Mouse (Mus musculus): ENCODE data around the gene Zfp108. TPM values are rescaled to one million over a fixed set of nuclear protein-coding genes. Genes with fewer than 3 reads are reported as not detected.

Gene Zfp108
- polyA plus RNA-seq (2015; fragmentation: Nextera tagmentation; extraction: Ambion mirVana) = 0.49 and 0.51 TPM in 2 replicates

DNA sequence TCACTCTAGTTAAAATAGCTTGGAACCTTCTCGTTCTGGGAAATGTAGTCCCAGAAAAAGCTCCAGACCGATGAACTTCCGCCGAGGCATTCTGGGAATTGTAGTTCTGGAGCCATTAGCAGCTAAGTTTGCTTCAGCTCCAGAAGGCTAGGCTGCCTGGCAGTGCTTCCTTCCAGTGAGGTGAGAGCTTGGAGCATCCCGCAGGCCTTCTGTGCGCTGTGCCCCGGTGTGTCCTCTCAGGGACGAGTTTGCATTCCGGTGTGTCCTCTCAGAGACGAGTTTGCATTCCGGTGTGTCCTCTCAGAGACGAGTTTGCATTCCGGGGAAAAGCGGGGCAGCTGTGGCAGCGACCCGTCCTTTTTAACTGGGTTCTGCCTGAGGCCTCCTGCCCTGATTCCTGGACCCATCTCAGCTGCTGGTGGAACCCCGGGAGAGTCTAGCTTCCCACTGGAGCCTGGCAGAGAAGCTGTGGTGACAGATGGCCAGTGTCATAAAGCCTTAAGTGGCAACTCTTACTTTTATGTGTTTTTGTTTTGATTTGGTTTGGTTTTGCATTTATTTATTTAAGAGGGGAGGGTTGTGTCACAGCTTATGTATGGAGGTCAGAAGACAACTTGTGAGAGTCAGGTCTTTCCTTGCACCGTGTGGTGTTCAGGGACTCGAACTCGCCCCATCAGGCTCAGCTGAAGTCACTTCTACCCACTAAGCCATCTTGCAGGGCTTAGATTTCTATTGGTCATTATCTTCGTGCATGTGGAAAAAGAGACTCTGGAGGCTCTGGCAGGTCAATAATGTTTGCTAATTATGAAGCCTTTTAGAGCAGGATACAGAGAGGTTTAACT is at the start of gene Zfp108:
Zfp108 (plus strand) TSS at position 162 of the 842 bp plus-strand sequence.
- peak within 1 kb of the TSS; percentile 56 for H3K4me3 ChIP-seq (ENCODE audit: low read depth, low read length)
- H3K4me1 ChIP-seq (ENCODE audit: control insufficient read depth, low read depth, low read length) = no peaks in the 10 kb centered on the region
- no peaks in the 10 kb centered on the region for H3K27me3 ChIP-seq (ENCODE audit: control insufficient read depth, insufficient read depth, low read depth, low read length)
- peak within 1 kb of the TSS; percentile 55 for H3K9ac ChIP-seq (ENCODE audit: low read depth, low read length)
- ATAC-seq (ENCODE audit: low read depth) = peak; percentile 77
- H3K27ac ChIP-seq (ENCODE audit: low read length) = no peak within 1 kb of the TSS
- no peaks in the 10 kb centered on the region for H3K36me3 ChIP-seq (ENCODE audit: control insufficient read depth, insufficient read depth)
- 18% methylated on average over 21 of the region's 21 CpGs for WGBS (ENCODE audit: insufficient replicate concordance)
- H3K9me3 ChIP-seq (replicated peaks; ENCODE audit: control insufficient read depth, low read length) = no peaks in the 10 kb centered on the region
- peak within 1 kb of the TSS; percentile 53 for H3K4me2 ChIP-seq (ENCODE audit: low read depth, low read length)

DNA sequence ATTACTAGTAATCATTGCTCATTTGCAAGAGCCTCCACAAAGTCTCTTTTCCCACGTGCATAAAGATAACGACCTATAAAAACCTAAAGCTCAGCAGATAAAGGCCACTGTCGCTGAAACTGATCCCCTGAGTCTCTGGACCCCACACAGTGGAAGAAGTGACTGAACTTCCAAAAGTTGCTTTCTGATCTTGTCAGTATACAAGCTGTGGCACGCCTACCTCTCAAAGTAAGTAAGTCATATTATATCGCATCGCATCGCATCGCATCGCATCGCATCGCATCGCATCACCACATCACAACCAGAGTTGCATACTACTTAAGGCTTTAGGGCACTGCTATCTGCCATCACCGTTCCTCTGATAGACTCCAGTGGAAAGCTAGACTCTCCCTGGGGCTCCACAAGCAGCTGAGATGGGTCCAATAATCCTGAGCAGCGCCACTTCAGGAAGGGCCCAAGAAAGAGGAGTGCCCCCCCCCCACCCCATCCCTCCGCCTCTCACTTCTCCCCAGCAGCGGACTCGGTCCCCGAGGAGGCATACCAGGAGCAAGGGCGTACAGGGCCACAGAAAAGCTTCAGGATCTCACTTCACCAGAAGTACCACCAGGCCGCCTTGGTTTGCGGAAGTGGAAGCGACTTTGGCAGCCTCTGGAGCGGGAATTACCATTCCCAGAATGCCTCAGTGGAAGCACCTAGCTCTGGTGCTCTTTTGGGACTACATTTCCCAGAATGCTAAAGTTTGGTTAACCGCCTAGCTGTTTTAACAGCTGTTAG is 46.9 kb upstream of the Zfp108 start:
- Histone ChIP-seq H3K27me3 (ENCODE audit: control insufficient read depth, insufficient read depth, low read depth, low read length) (no peaks in the 10 kb centered on the region), H3K27ac (ENCODE audit: low read length) (no peak overlapping the region), H3K4me3 (ENCODE audit: low read depth, low read length) (peak overlapping the region; percentile 57), H3K4me1 (ENCODE audit: control insufficient read depth, low read depth, low read length) (peaks cover 2% of the 10 kb centered on the region), H3K9me3 (replicated peaks; ENCODE audit: control insufficient read depth, low read length) (no peaks in the 10 kb centered on the region), H3K36me3 (ENCODE audit: control insufficient read depth, insufficient read depth) (no peaks in the 10 kb centered on the region), H3K4me2 (ENCODE audit: low read depth, low read length) (peak overlapping the region; percentile 59), H3K9ac (ENCODE audit: low read depth, low read length) (peak overlapping the region; percentile 54)
- WGBS (ENCODE audit: insufficient replicate concordance) = 11% methylated on average over 24 of the region's 24 CpGs
- ATAC-seq (ENCODE audit: low read depth) = peak; percentile 78

DNA sequence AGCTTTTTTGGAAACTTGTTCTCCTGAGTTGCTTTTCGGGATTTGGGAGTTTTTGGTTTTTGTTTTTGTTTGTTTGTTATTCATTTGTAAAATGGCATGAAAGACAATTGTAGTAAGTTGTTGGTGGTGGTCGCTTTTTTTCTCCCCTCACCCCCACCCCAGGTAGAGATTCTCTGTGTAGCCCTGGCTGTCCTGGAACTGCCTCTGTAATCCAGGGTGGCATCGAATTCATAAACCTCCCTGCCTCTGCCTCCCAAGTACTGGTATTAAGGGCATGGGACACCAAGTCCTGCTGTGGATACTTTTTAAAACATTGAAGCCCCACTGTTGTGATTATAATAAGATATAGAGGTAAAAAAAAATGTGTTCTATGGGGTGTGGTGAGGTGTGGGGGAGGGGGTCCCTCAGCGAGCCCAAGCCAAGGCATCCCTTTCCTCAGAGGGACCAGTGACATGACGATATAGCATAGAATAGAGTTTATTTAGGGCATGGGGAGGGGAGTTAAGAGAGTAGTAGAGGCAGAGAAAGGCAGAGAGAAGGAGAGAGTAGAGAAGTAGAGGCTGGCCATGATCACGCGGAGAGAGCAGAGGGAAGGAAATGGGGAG is 46.2 kb upstream of the Zfp108 start:
- peak overlapping the region; percentile 57 for H3K4me3 ChIP-seq (ENCODE audit: low read depth, low read length)
- H3K27me3 ChIP-seq (ENCODE audit: control insufficient read depth, insufficient read depth, low read depth, low read length) = no peaks in the 10 kb centered on the region
- H3K4me2 ChIP-seq (ENCODE audit: low read depth, low read length) = peak overlapping the region; percentile 59
- H3K9ac ChIP-seq (ENCODE audit: low read depth, low read length) = no peak overlapping the region
- no peak overlapping the region for H3K27ac ChIP-seq (ENCODE audit: low read length)
- no peaks in the 10 kb centered on the region for H3K36me3 ChIP-seq (ENCODE audit: control insufficient read depth, insufficient read depth)
- peaks cover 2% of the 10 kb centered on the region for H3K4me1 ChIP-seq (ENCODE audit: control insufficient read depth, low read depth, low read length)
- no peaks in the 10 kb centered on the region for H3K9me3 ChIP-seq (replicated peaks; ENCODE audit: control insufficient read depth, low read length)
- 49% methylated on average over 7 of the region's 7 CpGs for WGBS (ENCODE audit: insufficient replicate concordance)
- no peak for ATAC-seq (ENCODE audit: low read depth)

DNA sequence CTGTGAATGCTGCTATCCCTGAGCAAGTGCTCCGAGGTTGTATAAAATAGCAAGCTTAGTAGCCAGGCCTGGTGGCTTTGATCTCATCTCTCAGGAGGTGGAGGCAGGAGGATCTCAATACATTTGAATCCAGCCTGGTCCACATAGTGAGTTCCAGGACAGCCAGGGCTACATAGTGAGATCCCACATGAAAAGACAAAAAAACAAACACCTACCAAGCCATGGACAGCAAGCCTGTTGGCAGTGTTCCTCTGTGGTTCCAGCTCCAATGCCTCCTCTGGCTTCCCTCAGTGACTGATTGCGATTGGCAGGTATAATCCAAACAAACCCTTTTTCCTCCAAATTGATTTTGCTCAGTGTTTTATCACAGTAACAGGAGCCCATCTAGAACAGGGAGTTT is 44.3 kb upstream of the Zfp108 start:
- 68% methylated on average over 2 of the region's 2 CpGs for WGBS (ENCODE audit: insufficient replicate concordance)
- Histone ChIP-seq H3K4me2 (ENCODE audit: low read depth, low read length) (no peak overlapping the region), H3K9ac (ENCODE audit: low read depth, low read length) (no peak overlapping the region), H3K4me3 (ENCODE audit: low read depth, low read length) (no peak overlapping the region), H3K36me3 (ENCODE audit: control insufficient read depth, insufficient read depth) (no peaks in the 10 kb centered on the region), H3K4me1 (ENCODE audit: control insufficient read depth, low read depth, low read length) (peaks cover 2% of the 10 kb centered on the region), H3K27ac (ENCODE audit: low read length) (no peak overlapping the region), H3K27me3 (ENCODE audit: control insufficient read depth, insufficient read depth, low read depth, low read length) (no peaks in the 10 kb centered on the region), H3K9me3 (replicated peaks; ENCODE audit: control insufficient read depth, low read length) (no peaks in the 10 kb centered on the region)
- ATAC-seq (ENCODE audit: low read depth) = no peak

DNA sequence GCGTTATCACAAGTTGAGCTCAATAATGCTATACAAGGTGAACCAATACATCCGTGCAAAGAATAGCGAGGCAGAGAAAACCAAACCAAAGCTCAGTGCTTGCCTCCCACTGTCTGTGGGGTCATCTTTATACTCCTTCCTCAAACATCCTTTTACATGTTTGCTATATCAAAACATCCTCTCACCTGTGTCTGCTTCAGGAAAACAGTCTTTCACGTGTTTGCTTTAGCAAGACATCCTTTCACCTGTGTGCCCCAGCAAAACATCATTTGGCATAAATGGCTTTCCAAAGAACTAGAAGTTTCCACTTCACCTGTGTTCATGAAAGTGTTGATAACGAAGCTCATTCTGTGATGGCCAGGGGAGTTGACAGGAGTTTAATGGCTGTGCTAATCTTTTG is 43.3 kb upstream of the Zfp108 start, which contains the start of gene Zfp111:
Zfp111 (minus strand) TSS at position 101 of the 400 bp plus-strand sequence.
- Histone ChIP-seq H3K4me3 (ENCODE audit: low read depth, low read length) (no peak within 1 kb of the TSS), H3K27ac (ENCODE audit: low read length) (no peak within 1 kb of the TSS), H3K4me1 (ENCODE audit: control insufficient read depth, low read depth, low read length) (peaks cover 2% of the 10 kb centered on the region), H3K9ac (ENCODE audit: low read depth, low read length) (no peak within 1 kb of the TSS), H3K9me3 (replicated peaks; ENCODE audit: control insufficient read depth, low read length) (no peaks in the 10 kb centered on the region), H3K36me3 (ENCODE audit: control insufficient read depth, insufficient read depth) (no peaks in the 10 kb centered on the region), H3K27me3 (ENCODE audit: control insufficient read depth, insufficient read depth, low read depth, low read length) (no peaks in the 10 kb centered on the region), H3K4me2 (ENCODE audit: low read depth, low read length) (no peak within 1 kb of the TSS)
- ATAC-seq (ENCODE audit: low read depth) = no peak
- 65% methylated on average over 5 of the region's 5 CpGs for WGBS (ENCODE audit: insufficient replicate concordance)

DNA sequence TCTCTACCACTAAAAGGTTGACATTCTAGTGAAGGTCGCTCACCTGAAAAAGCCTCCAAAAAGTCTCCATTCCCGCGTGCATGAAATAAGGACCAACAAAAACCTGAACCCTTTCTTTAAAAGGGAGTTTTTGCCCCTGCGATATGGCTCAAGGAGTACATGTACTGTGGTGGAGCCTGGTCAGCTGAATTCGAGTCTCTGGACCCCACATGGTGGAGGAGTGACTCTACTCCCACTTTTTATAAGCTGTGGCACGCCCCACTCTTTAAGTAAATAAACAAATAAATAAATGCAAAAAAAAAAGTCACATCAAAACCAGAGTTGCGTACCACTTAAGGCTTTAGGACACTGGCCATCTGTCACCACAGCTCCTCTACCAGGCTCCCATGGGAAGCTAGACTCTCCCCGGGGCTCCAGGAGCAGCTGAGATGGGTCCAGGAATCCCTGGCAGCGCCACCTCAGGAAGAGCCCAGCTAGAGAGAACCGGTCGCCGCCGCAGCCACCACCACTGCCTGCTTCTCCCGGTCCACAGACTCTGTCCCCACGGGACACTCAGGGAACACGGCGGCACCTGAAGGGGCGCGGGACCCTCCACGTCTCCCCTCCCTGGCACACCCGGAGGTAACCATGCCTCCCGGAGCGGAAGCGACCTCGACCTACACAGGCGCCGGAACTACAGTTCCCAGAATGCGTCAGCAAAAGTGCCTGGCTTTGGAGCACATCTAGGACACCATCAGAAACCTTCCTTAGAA is 17.4 kb upstream of the Zfp108 start, which contains the start of gene Zfp109:
Zfp109 (minus strand) TSS at position 521 of the 752 bp plus-strand sequence.
- Histone ChIP-seq H3K4me1 (ENCODE audit: control insufficient read depth, low read depth, low read length) (no peaks in the 10 kb centered on the region; the same call in 1 of the 2 replicates), H3K9ac (ENCODE audit: low read depth, low read length) (peak within 1 kb of the TSS; percentile 55), H3K36me3 (ENCODE audit: control insufficient read depth, insufficient read depth) (no peaks in the 10 kb centered on the region; the same call in 1 of the 2 replicates), H3K4me2 (ENCODE audit: low read depth, low read length) (peak within 1 kb of the TSS; percentile 60), H3K27me3 (ENCODE audit: control insufficient read depth, insufficient read depth, low read depth, low read length) (no peaks in the 10 kb centered on the region), H3K9me3 (replicated peaks; ENCODE audit: control insufficient read depth, low read length) (no peaks in the 10 kb centered on the region), H3K27ac (ENCODE audit: low read length) (no peak within 1 kb of the TSS), H3K4me3 (ENCODE audit: low read depth, low read length) (peak within 1 kb of the TSS; percentile 65)
- 5% methylated on average over 28 of the region's 28 CpGs for WGBS (ENCODE audit: insufficient replicate concordance)
- peak; percentile 77; the same call in 1 of the 2 replicates for ATAC-seq (ENCODE audit: low read depth)

DNA sequence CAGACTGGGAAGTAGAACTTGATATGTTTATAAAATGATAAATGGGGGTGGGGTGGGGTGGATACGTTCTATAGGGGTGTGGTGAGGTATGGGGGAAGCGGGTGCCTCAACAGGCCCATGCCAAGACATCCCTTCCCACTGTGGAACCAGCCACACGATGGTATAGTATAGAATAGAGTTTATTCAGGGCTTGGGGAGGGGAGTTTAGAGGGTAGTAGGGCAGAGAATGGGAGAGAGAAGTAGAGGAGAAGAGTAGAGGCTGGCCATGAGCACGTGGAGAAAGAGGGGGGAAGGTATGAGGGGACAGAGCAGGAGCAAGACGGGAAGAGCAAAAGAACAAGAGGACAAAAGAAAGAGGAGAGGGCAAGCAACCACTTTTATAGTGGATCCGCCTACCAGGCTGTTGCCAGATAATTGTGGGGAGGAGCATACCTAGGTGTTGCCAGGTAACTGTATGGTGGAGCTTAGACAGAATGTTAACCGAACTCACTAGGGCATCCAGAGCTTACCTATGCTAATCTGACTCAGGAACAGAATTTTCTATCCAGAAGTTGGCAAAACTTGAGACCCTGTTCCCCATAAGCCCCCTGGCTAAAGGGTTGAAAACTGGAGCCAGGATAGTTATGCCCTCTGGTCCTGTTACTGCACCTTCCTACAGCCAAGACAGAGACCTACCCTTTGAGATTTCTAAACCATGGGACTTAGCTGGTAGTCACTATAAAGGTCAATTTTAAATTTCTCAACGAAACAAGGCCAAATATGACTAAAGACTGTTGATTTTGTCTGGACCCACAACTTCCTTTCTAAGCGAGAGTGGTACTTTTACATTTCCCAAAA is 597 bp upstream of the Zfp108 start:
- ATAC-seq (ENCODE audit: low read depth) = 0 out of 2 replicates have a peak, but pooled peaks have one; percentile 27

More for the DNA sequence above, 597 bp upstream of the Zfp108 start:
- 48% methylated on average over 9 of the region's 9 CpGs for WGBS (ENCODE audit: insufficient replicate concordance)
- Histone ChIP-seq H3K27me3 (ENCODE audit: control insufficient read depth, insufficient read depth, low read depth, low read length) (no peaks in the 10 kb centered on the region), H3K27ac (ENCODE audit: low read length) (no peak overlapping the region), H3K9me3 (replicated peaks; ENCODE audit: control insufficient read depth, low read length) (no peaks in the 10 kb centered on the region), H3K4me2 (ENCODE audit: low read depth, low read length) (peak overlapping the region; percentile 53), H3K4me3 (ENCODE audit: low read depth, low read length) (peak overlapping the region; percentile 56), H3K9ac (ENCODE audit: low read depth, low read length) (no peak overlapping the region), H3K4me1 (ENCODE audit: control insufficient read depth, low read depth, low read length) (no peaks in the 10 kb centered on the region), H3K36me3 (ENCODE audit: control insufficient read depth, insufficient read depth) (no peaks in the 10 kb centered on the region)

Data from liver, embryonic 16.5 days (tissue).